Mouse (Mus musculus): Measurements from ENCODE around the gene Ppp1r7.

The Ppp1r7 gene

GRCm38 (mm10) chr1:93401191-93402052, 58.8 kb downstream of the Ppp1r7 start:
- in situ Hi-C loops (cut with MboI; ENCODE audit: low pct_unique_long_range_greater_than_20kb in 1 of 2, low sequenced_read_pairs in 2 of 2, unreplicated experiment in 1 of 2): no loop called here

- in situ Hi-C loops (cut with MboI; ENCODE audit: low pct_unique_long_range_greater_than_20kb in 1 of 2, low sequenced_read_pairs in 2 of 2, unreplicated experiment in 1 of 2): no loop called here
These were observed 60.7 kb downstream of the Ppp1r7 start for GRCm38 (mm10) chr1:93403403-93403802.
